Mouse (Mus musculus): ENCODE measurements around the gene Spata20. TPM values are rescaled to one million over a fixed set of nuclear protein-coding genes. Genes with fewer than 3 reads are reported as not detected.

Gene Spata20
- polyA plus RNA-seq, 1 experiment, result 0.15 TPM

GRCm38 (mm10) chr11:94457001-94457400, 29.0 kb downstream of the Spata20 start:
- Histone ChIP-seq H3K27ac (ENCODE audit: insufficient read depth, low read length) (no peak overlapping the region), H3K4me3 (ENCODE audit: insufficient read depth, low read length) (no peak overlapping the region), H3K4me1 (ENCODE audit: control insufficient read depth, insufficient read depth, low read length) (peaks cover 7% of the 10 kb centered on the region)
- TF ChIP-seq POLR2A (IDR thresholded peaks at IDR 0.05; ENCODE audit: extremely low read depth, insufficient read depth, low read length), result no peak
- TF ChIP-seq CTCF (IDR thresholded peaks at IDR 0.05; ENCODE audit: extremely low read depth, insufficient read depth, low read length), result no peak

GRCm38 (mm10) chr11:94456347-94456746, 29.6 kb downstream of the Spata20 start:
- Histone ChIP-seq H3K4me3 (ENCODE audit: insufficient read depth, low read length) (no peak overlapping the region), H3K4me1 (ENCODE audit: control insufficient read depth, insufficient read depth, low read length) (peaks cover 7% of the 10 kb centered on the region), H3K27ac (ENCODE audit: insufficient read depth, low read length) (no peak overlapping the region)
- TF ChIP-seq CTCF (IDR thresholded peaks at IDR 0.05; ENCODE audit: extremely low read depth, insufficient read depth, low read length) (no peak), POLR2A (IDR thresholded peaks at IDR 0.05; ENCODE audit: extremely low read depth, insufficient read depth, low read length) (no peak)

GRCm38 (mm10) chr11:94455161-94455820, 30.7 kb downstream of the Spata20 start:
- peaks cover 7% of the 10 kb centered on the region for H3K4me1 ChIP-seq (ENCODE audit: control insufficient read depth, insufficient read depth, low read length)
- TF ChIP-seq CTCF (IDR thresholded peaks at IDR 0.05; ENCODE audit: extremely low read depth, insufficient read depth, low read length), result no peak
- no peak for TF ChIP-seq POLR2A (IDR thresholded peaks at IDR 0.05; ENCODE audit: extremely low read depth, insufficient read depth, low read length)
- no peak overlapping the region for H3K27ac ChIP-seq (ENCODE audit: insufficient read depth, low read length)

GRCm38 (mm10) chr11:94454756-94455155, 31.2 kb downstream of the Spata20 start:
- peaks cover 7% of the 10 kb centered on the region for H3K4me1 ChIP-seq (ENCODE audit: control insufficient read depth, insufficient read depth, low read length)
- TF ChIP-seq CTCF (IDR thresholded peaks at IDR 0.05; ENCODE audit: extremely low read depth, insufficient read depth, low read length), result no peak
- TF ChIP-seq POLR2A (IDR thresholded peaks at IDR 0.05; ENCODE audit: extremely low read depth, insufficient read depth, low read length), result no peak
- no peak overlapping the region for H3K4me3 ChIP-seq (ENCODE audit: insufficient read depth, low read length)
- H3K27ac ChIP-seq (ENCODE audit: insufficient read depth, low read length), result no peak overlapping the region

More at GRCm38 (mm10) chr11:94455161-94455820, 30.7 kb downstream of the Spata20 start:
- no peak overlapping the region for H3K4me3 ChIP-seq (ENCODE audit: insufficient read depth, low read length)

- Histone ChIP-seq H3K4me3 (ENCODE audit: insufficient read depth, low read length) (no peak overlapping the region), H3K4me1 (ENCODE audit: control insufficient read depth, insufficient read depth, low read length) (peaks cover 5% of the 10 kb centered on the region), H3K27ac (ENCODE audit: insufficient read depth, low read length) (no peak overlapping the region)
- no peak for TF ChIP-seq POLR2A (IDR thresholded peaks at IDR 0.05; ENCODE audit: extremely low read depth, insufficient read depth, low read length)
- TF ChIP-seq CTCF (IDR thresholded peaks at IDR 0.05; ENCODE audit: extremely low read depth, insufficient read depth, low read length), result no peak
These were observed 34.7 kb downstream of the Spata20 start for GRCm38 (mm10) chr11:94451091-94451773.

- no peak overlapping the region for H3K4me3 ChIP-seq (ENCODE audit: insufficient read depth, low read length)
- TF ChIP-seq POLR2A (IDR thresholded peaks at IDR 0.05; ENCODE audit: extremely low read depth, insufficient read depth, low read length) (no peak), CTCF (IDR thresholded peaks at IDR 0.05; ENCODE audit: extremely low read depth, insufficient read depth, low read length) (no peak)
- no peak overlapping the region for H3K27ac ChIP-seq (ENCODE audit: insufficient read depth, low read length)
- H3K4me1 ChIP-seq (ENCODE audit: control insufficient read depth, insufficient read depth, low read length), result peaks cover 2% of the 10 kb centered on the region
These were observed 36.1 kb downstream of the Spata20 start for GRCm38 (mm10) chr11:94449886-94450285.

- Histone ChIP-seq H3K4me3 (ENCODE audit: insufficient read depth, low read length) (no peak overlapping the region), H3K27ac (ENCODE audit: insufficient read depth, low read length) (no peak overlapping the region), H3K4me1 (ENCODE audit: control insufficient read depth, insufficient read depth, low read length) (no peaks in the 10 kb centered on the region)
- no peak for TF ChIP-seq POLR2A (IDR thresholded peaks at IDR 0.05; ENCODE audit: extremely low read depth, insufficient read depth, low read length)
- TF ChIP-seq CTCF (IDR thresholded peaks at IDR 0.05; ENCODE audit: extremely low read depth, insufficient read depth, low read length), result no peak
These were observed 36.7 kb downstream of the Spata20 start for GRCm38 (mm10) chr11:94449239-94449638.

GRCm38 (mm10) chr11:94447017-94447416, 39.0 kb downstream of the Spata20 start:
- H3K4me1 ChIP-seq (ENCODE audit: control insufficient read depth, insufficient read depth, low read length), result no peaks in the 10 kb centered on the region
- TF ChIP-seq POLR2A (IDR thresholded peaks at IDR 0.05; ENCODE audit: extremely low read depth, insufficient read depth, low read length) (no peak), CTCF (IDR thresholded peaks at IDR 0.05; ENCODE audit: extremely low read depth, insufficient read depth, low read length) (no peak)
- H3K27ac ChIP-seq (ENCODE audit: insufficient read depth, low read length), result no peak overlapping the region
- no peak overlapping the region for H3K4me3 ChIP-seq (ENCODE audit: insufficient read depth, low read length)

GRCm38 (mm10) chr11:94445300-94445699, 40.7 kb downstream of the Spata20 start:
- no peak for TF ChIP-seq POLR2A (IDR thresholded peaks at IDR 0.05; ENCODE audit: extremely low read depth, insufficient read depth, low read length)
- TF ChIP-seq CTCF (IDR thresholded peaks at IDR 0.05; ENCODE audit: extremely low read depth, insufficient read depth, low read length), result no peak

GRCm38 (mm10) chr11:94444829-94445228, 41.1 kb downstream of the Spata20 start:
- Histone ChIP-seq H3K4me1 (ENCODE audit: control insufficient read depth, insufficient read depth, low read length) (no peaks in the 10 kb centered on the region), H3K27ac (ENCODE audit: insufficient read depth, low read length) (no peak overlapping the region), H3K4me3 (ENCODE audit: insufficient read depth, low read length) (no peak overlapping the region)
- no peak for TF ChIP-seq CTCF (IDR thresholded peaks at IDR 0.05; ENCODE audit: extremely low read depth, insufficient read depth, low read length)
- no peak for TF ChIP-seq POLR2A (IDR thresholded peaks at IDR 0.05; ENCODE audit: extremely low read depth, insufficient read depth, low read length)

More at GRCm38 (mm10) chr11:94445300-94445699, 40.7 kb downstream of the Spata20 start:
- Histone ChIP-seq H3K27ac (ENCODE audit: insufficient read depth, low read length) (no peak overlapping the region), H3K4me1 (ENCODE audit: control insufficient read depth, insufficient read depth, low read length) (no peaks in the 10 kb centered on the region), H3K4me3 (ENCODE audit: insufficient read depth, low read length) (no peak overlapping the region)

All from cortical plate, adult 2 months (tissue).